Mouse (Mus musculus) thymus, postnatal 10 days (tissue): Measurements from ENCODE around the gene Rnf187.

ENCODE experiments used
- DNase-seq, 2 experiments: peaks; one replicate each; pipeline ENCODE4 v3.0.0; 2021; ENCODE audit warnings: low spot score in 2 of 2

Rnf187 gene

GRCm38 (mm10) chr11:58947798-58948528 lies 9.2 kb upstream of the Rnf187 start:
- peak; percentile 56 to 59 for DNase-seq

- no peak for DNase-seq
These were observed 8.6 kb upstream of the Rnf187 start for GRCm38 (mm10) chr11:58947306-58947705.

DNA sequence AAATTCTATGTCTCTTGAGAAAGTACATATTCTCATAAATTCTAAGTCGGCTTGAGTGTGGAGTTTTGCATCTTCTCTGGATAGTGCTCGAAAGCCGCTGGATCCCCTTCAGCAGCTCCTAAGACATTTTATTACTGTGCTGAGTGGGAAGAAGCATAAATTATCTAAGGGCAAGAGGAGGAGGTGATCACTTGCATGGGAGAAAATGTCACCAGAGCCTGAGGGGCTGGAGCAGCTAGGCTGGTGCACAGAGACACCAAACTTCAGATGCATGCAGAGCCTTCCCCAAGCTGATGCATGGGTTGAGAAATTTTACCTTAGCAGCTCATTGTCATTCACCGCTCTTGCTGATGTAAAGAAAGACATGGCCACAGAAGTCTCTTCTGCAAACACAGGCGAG lies 5.4 kb upstream of the Rnf187 start:
- DNase-seq, result no peak

- no peak for DNase-seq
These were observed 348 bp upstream of the Rnf187 start for GRCm38 (mm10) chr11:58939088-58939439.

GRCm38 (mm10) chr11:58937909-58938308 lies 807 bp downstream of the Rnf187 start:
- DNase-seq, result no peak

DNA sequence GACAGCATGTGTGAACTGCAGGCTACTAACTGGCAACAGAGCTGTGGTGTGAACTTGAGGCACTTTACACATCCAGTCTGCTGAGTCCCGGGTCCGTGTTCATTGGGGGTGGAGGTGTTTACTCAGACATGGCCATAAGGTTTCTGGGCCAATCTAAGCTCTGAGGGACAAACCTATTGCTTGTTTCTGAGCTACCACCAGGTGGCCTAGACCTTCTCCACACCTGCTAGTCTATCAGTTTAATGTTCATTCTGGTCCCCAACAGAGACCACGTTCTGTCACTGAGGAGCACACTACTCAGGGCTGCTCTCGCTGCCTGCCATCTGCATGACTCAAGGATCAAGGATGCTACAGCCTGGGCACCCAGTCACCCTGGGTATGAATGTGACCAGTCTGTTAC lies 7.1 kb downstream of the Rnf187 start:
- DNase-seq, result peak in 1 of 2 experiments; percentile 43

DNA sequence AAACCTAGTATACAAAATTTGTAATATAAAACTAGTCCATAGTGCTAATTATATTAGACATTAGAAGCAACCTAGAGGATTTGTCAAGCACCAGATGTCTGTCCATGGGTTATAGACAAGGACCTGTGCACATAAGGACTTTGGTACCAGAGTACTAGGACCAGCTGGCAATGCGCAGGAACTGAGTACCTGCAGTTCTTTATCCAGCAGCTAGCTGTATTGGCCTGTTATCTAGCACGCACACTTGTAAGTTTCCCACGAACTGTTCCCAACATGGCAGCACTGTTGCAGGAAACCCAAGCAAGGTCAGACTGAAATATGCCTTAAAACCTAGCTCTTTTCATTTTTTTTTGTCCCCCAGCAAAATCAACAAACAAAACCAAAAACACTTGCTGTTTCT lies 8.5 kb downstream of the Rnf187 start:
- no peak for DNase-seq

DNA sequence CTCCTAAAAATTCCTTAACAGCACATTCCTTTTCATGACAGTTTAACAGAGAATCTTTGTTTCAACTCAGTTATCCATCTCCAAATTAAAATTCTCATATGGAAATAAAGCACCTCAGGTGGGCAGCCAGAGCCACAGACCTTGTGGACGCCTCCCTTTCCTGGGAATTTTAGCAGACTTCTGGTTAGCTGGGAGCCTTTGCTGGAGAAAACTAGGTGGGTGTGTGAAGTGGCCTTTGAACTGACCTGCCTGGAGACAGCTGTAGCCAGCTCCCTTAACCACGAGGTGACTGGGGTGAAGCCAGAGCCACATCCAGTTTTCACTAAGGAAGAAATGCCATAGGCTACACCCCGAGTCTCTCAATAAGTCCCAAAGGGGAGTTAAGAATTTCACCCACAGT lies 9.1 kb downstream of the Rnf187 start:
- DNase-seq, result no peak

- no peak for DNase-seq
These were observed 9.7 kb downstream of the Rnf187 start for GRCm38 (mm10) chr11:58929055-58929454.

GRCm38 (mm10) chr11:58927790-58928651 lies 10.7 kb downstream of the Rnf187 start:
- peak; percentile 71 for DNase-seq

DNA sequence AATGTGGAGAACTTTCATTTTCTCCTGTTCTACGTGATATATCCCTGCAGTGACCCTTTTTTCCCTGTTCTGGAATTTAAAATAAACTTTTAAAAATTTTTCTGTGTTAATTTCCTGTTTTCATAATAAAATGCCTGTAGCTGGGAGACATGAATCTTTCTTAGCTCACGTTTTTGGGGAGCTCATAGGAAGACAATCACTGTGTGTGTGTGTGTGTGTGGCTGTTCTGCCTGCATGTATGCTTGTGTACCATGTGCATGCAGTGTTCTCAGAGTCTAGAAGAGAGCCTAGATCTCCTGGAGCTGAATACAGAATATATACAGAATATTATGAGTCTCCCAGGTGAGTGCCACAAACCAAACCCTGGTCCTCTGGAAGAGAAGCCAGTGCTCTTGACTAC lies 11.7 kb downstream of the Rnf187 start:
- no peak for DNase-seq

DNA sequence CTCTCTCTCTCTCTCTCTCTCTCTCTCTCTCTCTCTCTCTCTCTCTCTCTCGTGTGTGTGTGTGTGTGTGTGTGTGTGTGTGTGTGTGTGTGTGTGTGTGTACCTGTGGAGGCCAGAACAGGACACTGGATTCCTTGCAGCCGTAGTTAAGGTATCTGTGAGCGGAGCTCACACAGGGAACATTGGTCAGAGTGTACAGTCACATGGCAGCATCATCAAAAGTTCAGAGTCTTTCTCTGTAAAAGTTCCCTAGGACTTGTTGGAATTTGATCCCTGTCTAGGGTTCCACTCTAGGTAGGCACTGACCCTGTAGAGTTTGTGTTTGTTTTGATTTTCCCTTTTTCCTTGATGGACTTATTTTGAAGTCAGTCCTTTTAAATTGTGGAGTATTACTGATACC lies 12.1 kb downstream of the Rnf187 start:
- DNase-seq, result no peak

- no peak for DNase-seq
These were observed 16.3 kb downstream of the Rnf187 start for GRCm38 (mm10) chr11:58922420-58922819.

DNA sequence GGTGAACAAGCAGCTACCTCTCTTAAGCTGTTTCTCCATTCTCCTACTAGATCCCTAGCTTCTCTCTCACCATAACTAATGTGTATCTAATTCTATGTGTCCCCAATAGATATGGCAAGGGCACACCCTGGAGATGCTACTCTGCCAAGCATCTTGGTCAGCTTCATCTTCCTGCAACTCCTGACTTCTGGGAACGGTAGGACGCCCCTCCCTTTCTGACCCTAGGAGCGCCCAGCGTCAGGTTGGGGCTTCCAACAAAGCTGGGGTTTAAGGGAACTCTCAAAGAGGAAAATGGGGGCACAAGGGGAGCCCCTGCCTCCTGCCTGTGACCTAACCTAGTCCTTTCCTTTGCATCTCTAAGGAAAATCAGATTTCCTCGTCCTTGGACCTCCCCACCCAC lies 20.0 kb downstream of the Rnf187 start:
- DNase-seq, result no peak

DNA sequence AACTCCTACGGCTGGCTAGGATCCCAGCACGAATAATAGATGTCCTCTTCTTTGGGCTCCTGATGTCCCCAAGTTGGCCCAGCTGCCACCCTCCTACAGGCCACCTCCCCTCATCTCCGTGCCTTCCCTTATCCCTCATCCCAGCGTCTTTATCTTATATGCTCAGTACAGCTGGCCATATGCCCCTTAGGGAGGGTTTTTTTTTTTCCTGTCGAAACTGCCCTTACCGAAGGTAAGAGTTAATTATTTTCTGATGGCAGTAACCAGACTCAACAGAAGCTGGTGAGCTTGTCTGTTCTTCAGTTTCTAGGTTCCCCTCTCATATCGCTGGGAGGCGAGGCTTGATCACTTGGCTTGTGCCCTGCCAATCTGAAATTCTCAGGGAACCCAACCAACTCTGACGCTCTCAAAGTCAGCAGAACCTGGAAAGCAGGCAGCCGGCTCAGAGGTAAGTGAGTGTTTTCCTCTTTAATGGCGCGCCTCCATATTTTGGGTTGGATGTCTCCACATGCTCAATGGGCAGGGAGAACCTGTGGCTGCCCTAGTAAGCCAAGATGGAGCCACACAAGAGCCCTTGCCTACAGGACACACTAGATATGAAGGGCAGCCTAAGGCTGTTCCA lies 20.9 kb downstream of the Rnf187 start, which contains the start of gene Btnl10:
Gene Btnl10, plus strand, starts transcription at position 164 of the 622 bp plus-strand sequence.
- no peak for DNase-seq

GRCm38 (mm10) chr11:58916879-58917744 lies 21.6 kb downstream of the Rnf187 start:
- peak; percentile 69 to 91 for DNase-seq

DNA sequence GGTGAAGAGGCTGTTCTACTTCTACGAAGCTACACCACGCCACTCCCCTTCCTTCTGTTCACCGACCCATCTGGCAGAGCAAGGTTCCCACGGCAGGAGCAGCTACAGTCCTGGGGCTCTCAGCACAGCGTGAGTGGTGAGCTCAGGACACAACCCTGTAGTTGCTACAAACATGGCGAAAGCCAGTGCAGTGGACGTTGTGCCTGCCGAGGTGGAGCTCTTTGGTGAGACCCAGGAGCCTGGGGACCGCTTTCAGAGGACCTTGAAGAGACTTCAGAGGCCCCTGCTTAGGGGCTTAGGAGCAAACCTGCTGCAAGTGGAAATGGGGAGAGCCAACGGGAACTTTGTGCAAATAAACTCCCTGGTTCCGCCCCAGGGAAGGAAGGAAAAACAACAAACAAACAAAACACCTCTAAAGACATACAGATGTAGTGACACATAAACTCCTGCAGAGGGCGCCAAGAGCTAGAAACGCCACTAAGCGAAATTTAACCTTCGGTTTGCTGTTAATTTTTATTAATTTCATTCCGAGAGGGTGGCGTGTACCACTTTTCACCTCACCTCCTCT lies 24.2 kb downstream of the Rnf187 start:
- DNase-seq, result no peak

GRCm38 (mm10) chr11:58913776-58914175 lies 24.9 kb downstream of the Rnf187 start:
- no peak for DNase-seq

- DNase-seq, result no peak
These were observed 33.9 kb downstream of the Rnf187 start for GRCm38 (mm10) chr11:58904838-58905237.

DNA sequence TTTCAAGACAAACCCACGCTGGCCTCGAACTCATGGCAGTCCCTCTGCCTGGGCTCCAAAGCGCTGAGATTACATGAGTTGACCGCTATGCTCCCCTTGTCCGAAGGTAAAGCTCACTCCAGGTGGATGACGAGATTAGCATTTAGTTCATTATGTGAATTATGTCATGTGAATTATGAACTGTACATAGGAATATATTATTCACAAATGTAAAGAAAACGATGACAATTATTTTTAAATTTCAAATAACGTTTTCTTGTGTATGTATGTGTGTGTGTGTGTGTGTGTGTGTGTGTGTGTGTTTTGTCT lies 34.4 kb downstream of the Rnf187 start:
- DNase-seq, result no peak
